In genomic region chr16:57393161-57393560, GRCm38 (mm10) we compare ENCODE assay signal across 9 mouse cellular contexts. TPM values are rescaled to one million over a fixed set of nuclear protein-coding genes. Genes with fewer than 3 reads are reported as not detected.
DNase-seq lines count a peak whose midpoint lies in the region; ATAC-seq and TF ChIP-seq lines count a peak whose summit lies in the region.
"Had no signal": no experiment of that assay in that cellular context is flagged by ENCODE, and none has a peak within 500 bp of the region (broad histone marks: within the 10 kb centered on the region; RNA-seq: fewer than 3 reads in every experiment).

No protein-coding gene starts in this region.

- no peak overlapping the region; the same call in 1 of the 2 replicates for H3K9ac ChIP-seq in heart, embryonic 16.5 days (ENCODE audit: low read length)
- no peak overlapping the region for H3K9ac ChIP-seq in stomach, postnatal 0 days (ENCODE audit: low read length)

- no peaks in the 10 kb centered on the region for H3K27me3 ChIP-seq in heart, embryonic 16.5 days (ENCODE audit: control insufficient read depth, insufficient read depth, low read length)
- H3K27me3 ChIP-seq in limb, embryonic 10.5 days (ENCODE audit: low read depth, poor library complexity, severe bottlenecking) = no peaks in the 10 kb centered on the region
- no peaks in the 10 kb centered on the region for H3K27me3 ChIP-seq in stomach, postnatal 0 days (ENCODE audit: control insufficient read depth, insufficient read depth, low read length)
- H3K27me3 ChIP-seq: Patski had no signal

- no peaks in the 10 kb centered on the region for H3K36me3 ChIP-seq in heart, embryonic 16.5 days (ENCODE audit: control insufficient read depth, insufficient read depth)
- no peaks in the 10 kb centered on the region for H3K36me3 ChIP-seq in limb, embryonic 10.5 days
- no peaks in the 10 kb centered on the region for H3K36me3 ChIP-seq in stomach, postnatal 0 days (ENCODE audit: control insufficient read depth, insufficient read depth, low read length)

- H3K4me1 ChIP-seq in heart, embryonic 16.5 days (ENCODE audit: control insufficient read depth, insufficient read depth, low read length) = peaks cover 7% of the 10 kb centered on the region
- peaks cover 23% of the 10 kb centered on the region for H3K4me1 ChIP-seq in limb, embryonic 10.5 days
- no peaks in the 10 kb centered on the region for H3K4me1 ChIP-seq in stomach, postnatal 0 days (replicated peaks; ENCODE audit: control insufficient read depth, insufficient read depth)

- TF ChIP-seq EP300 in stomach, postnatal 0 days (optimal IDR thresholded peaks at IDR 0.05) = no peak

- 43% methylated on average over 11 of the region's 11 CpGs for WGBS in heart, embryonic 16.5 days
- WGBS in limb, embryonic 10.5 days = 80% methylated on average over 11 of the region's 11 CpGs
- 53% methylated on average over 11 of the region's 11 CpGs for WGBS in stomach, postnatal 0 days

- no peak overlapping the region for H3K4me3 ChIP-seq in heart, embryonic 16.5 days (ENCODE audit: low read length)
- no peak overlapping the region for H3K4me3 ChIP-seq in limb, embryonic 10.5 days
- H3K4me3 ChIP-seq in stomach, postnatal 0 days (ENCODE audit: low read depth, low read length) = no peak overlapping the region

- ATAC-seq in heart, embryonic 16.5 days (replicated peaks; ENCODE audit: extremely low read depth, insufficient read depth, low FRiP score) = no peak
- no peak for ATAC-seq in stomach, postnatal 0 days (ENCODE audit: low FRiP score, low TSS enrichment)
- ATAC-seq: Patski had no signal

- no peaks in the 10 kb centered on the region for H3K9me3 ChIP-seq in heart, embryonic 16.5 days (replicated peaks; ENCODE audit: control insufficient read depth, low read length)
- no peaks in the 10 kb centered on the region for H3K9me3 ChIP-seq in limb, embryonic 10.5 days (replicated peaks)
- no peaks in the 10 kb centered on the region for H3K9me3 ChIP-seq in stomach, postnatal 0 days (ENCODE audit: control insufficient read depth, low read length)

- TF ChIP-seq CTCF in stomach, postnatal 0 days (IDR thresholded peaks at IDR 0.05; ENCODE audit: low read depth) = no peak

- peak overlapping the region; percentile 11 for H3K4me2 ChIP-seq in heart, embryonic 16.5 days (ENCODE audit: low read depth, low read length)
- peak overlapping the region; percentile 1; the same call in 1 of the 2 replicates for H3K4me2 ChIP-seq in stomach, postnatal 0 days (replicated peaks; ENCODE audit: low read depth)

- peak overlapping the region; percentile 74 for H3K27ac ChIP-seq in heart, embryonic 16.5 days (ENCODE audit: low read length)
- H3K27ac ChIP-seq in limb, embryonic 10.5 days = peak overlapping the region; percentile 65
- H3K27ac ChIP-seq in stomach, postnatal 0 days (replicated peaks) = peak overlapping the region; percentile 81

- peak; percentile 18 to 31 for DNase-seq in urinary bladder, postnatal 36 days (ENCODE audit: low spot score in 2 of 2)
- no peak for DNase-seq in urinary bladder, postnatal 25 days (ENCODE audit: low spot score)
- DNase-seq in limb, embryonic 10.5 days (ENCODE audit: low spot score) = no peak
- peak; percentile 19 for DNase-seq in stomach, postnatal 0 days (ENCODE audit: low spot score)
- no peak for DNase-seq in frontal cortex, postnatal 14 days (ENCODE audit: low spot score in 2 of 2)
- DNase-seq in embryo, embryonic 10 days (ENCODE audit: low spot score) = no peak
- DNase-seq in adrenal gland, adult (ENCODE audit: inconsistent age in 2 of 2, low spot score in 1 of 2) = no peak

RNA-seq across cellular contexts. Expression of gene Filip1l, which starts 40.3 kb away (rescaled TPM):
- polyA plus RNA-seq in heart, embryonic 16.5 days (2015; fragmentation: Nextera tagmentation; extraction: Ambion mirVana) = 24.2 and 26.7 TPM in 2 replicates
- polyA plus RNA-seq in limb, embryonic 10.5 days (2016; fragmentation: Nextera tagmentation; extraction: Ambion mirVana) = 10.7 and 14.4 TPM in 2 replicates
- 35.3 and 41.6 TPM in 2 replicates for polyA plus RNA-seq in stomach, postnatal 0 days (2015; fragmentation: Nextera tagmentation; extraction: Ambion mirVana)

Comparison
In these comparisons a context has a peak if more than half of its experiments do, and no peak if none do; other contexts are left out.
1. DNase-seq: peak in urinary bladder, postnatal 36 days (2 of 2) and stomach, postnatal 0 days (single experiment); none in urinary bladder, postnatal 25 days (single experiment), limb, embryonic 10.5 days (single experiment), frontal cortex, postnatal 14 days (0 of 2), embryo, embryonic 10 days (single experiment) and adrenal gland, adult (0 of 2).
2. Peak in every context shown above with its lines, with median percentiles within 50 percentile points of each other: H3K27ac ChIP-seq.